11 mouse cellular contexts compared by ENCODE assay signal in genomic region chr2:103088099-103088498, GRCm38 (mm10). TPM values are rescaled to one million over a fixed set of nuclear protein-coding genes. Genes with fewer than 3 reads are reported as not detected.
DNase-seq lines count a peak whose midpoint lies in the region; ATAC-seq and TF ChIP-seq lines count a peak whose summit lies in the region.
"Had no signal": no experiment of that assay in that cellular context is flagged by ENCODE, and none has a peak within 500 bp of the region (broad histone marks: within the 10 kb centered on the region; RNA-seq: fewer than 3 reads in every experiment).

No protein-coding gene starts in this region.

- no peaks in the 10 kb centered on the region for H3K9me3 ChIP-seq in hindbrain, embryonic 11.5 days (ENCODE audit: control insufficient read depth, low read length)
- no peaks in the 10 kb centered on the region for H3K9me3 ChIP-seq in hindbrain, embryonic 13.5 days
- no peaks in the 10 kb centered on the region for H3K9me3 ChIP-seq in lung, postnatal 0 days (ENCODE audit: low read length)
- H3K9me3 ChIP-seq in ES-E14 (ENCODE audit: control insufficient read depth, insufficient read depth, low read depth, low read length) = no peaks in the 10 kb centered on the region
- H3K9me3 ChIP-seq: midbrain, embryonic 15.5 days had no signal

- in situ Hi-C loops in ES-E14 (cut with MboI; ENCODE audit: low sequenced_read_pairs in 2 of 2, unreplicated experiment in 2 of 2) = loop anchor here (5.0 to 25.0 kb wide), 2 partner anchors 249 to 254 kb away; no protein-coding TSS in a partner anchor

- no peak for TF ChIP-seq EP300 in lung, postnatal 0 days (IDR thresholded peaks at IDR 0.05)

- no peaks in the 10 kb centered on the region for H3K36me3 ChIP-seq in hindbrain, embryonic 11.5 days (ENCODE audit: control insufficient read depth, insufficient read depth, low read length)
- peaks cover 32% of the 10 kb centered on the region for H3K36me3 ChIP-seq in hindbrain, embryonic 13.5 days
- peaks cover 5% of the 10 kb centered on the region; the same call in 1 of the 2 replicates for H3K36me3 ChIP-seq in lung, postnatal 0 days (ENCODE audit: insufficient read depth, low read length)
- H3K36me3 ChIP-seq in ES-E14 (ENCODE audit: control insufficient read depth, insufficient read depth, low read length, poor library complexity, severe bottlenecking) = no peaks in the 10 kb centered on the region
- 0 out of 2 replicates have a peak, but pooled peaks cover 2% of the 10 kb centered on the region for H3K36me3 ChIP-seq in small intestine, adult 2 months (ENCODE audit: control insufficient read depth, insufficient read depth, low read length)
- H3K36me3 ChIP-seq: midbrain, embryonic 15.5 days had no signal

- no peak overlapping the region for H3K4me2 ChIP-seq in hindbrain, embryonic 11.5 days (replicated peaks; ENCODE audit: low read depth, low read length)
- H3K4me2 ChIP-seq in hindbrain, embryonic 13.5 days = no peak overlapping the region
- H3K4me2 ChIP-seq in lung, postnatal 0 days (replicated peaks; ENCODE audit: low read depth, low read length) = no peak overlapping the region
- H3K4me2 ChIP-seq: midbrain, embryonic 15.5 days had no signal

- 96% methylated on average over 4 of the region's 4 CpGs for WGBS in hindbrain, embryonic 11.5 days
- WGBS in hindbrain, embryonic 13.5 days = 96% methylated on average over 4 of the region's 4 CpGs
- WGBS in lung, postnatal 0 days = 95% methylated on average over 4 of the region's 4 CpGs
- 96% methylated on average over 4 of the region's 4 CpGs for WGBS in small intestine, adult 2 months

- H3K4me3 ChIP-seq in hindbrain, embryonic 11.5 days (ENCODE audit: low read depth, low read length) = no peak overlapping the region
- no peak overlapping the region for H3K4me3 ChIP-seq in hindbrain, embryonic 13.5 days
- no peak overlapping the region for H3K4me3 ChIP-seq in lung, postnatal 0 days (ENCODE audit: low read depth, low read length)
- H3K4me3 ChIP-seq in ES-E14 (ENCODE audit: insufficient read depth in 1 of 2, low read depth in 1 of 2, low read length in 2 of 2, poor library complexity in 1 of 2, severe bottlenecking in 1 of 2) = no peak overlapping the region
- no peak overlapping the region for H3K4me3 ChIP-seq in small intestine, adult 2 months (ENCODE audit: low read depth, low read length)
- H3K4me3 ChIP-seq: midbrain, embryonic 15.5 days had no signal

- H3K27me3 ChIP-seq in hindbrain, embryonic 11.5 days (ENCODE audit: control insufficient read depth, insufficient read depth, low read length) = no peaks in the 10 kb centered on the region
- H3K27me3 ChIP-seq in hindbrain, embryonic 13.5 days = no peaks in the 10 kb centered on the region
- no peaks in the 10 kb centered on the region for H3K27me3 ChIP-seq in lung, postnatal 0 days (replicated peaks; ENCODE audit: insufficient read depth, low read length)
- H3K27me3 ChIP-seq in small intestine, adult 2 months (ENCODE audit: control insufficient read depth, insufficient read depth, low read length) = no peaks in the 10 kb centered on the region
- H3K27me3 ChIP-seq: midbrain, embryonic 15.5 days had no signal

- TF ChIP-seq POLR2A in small intestine, adult 2 months (IDR thresholded peaks at IDR 0.05; ENCODE audit: low read depth, low read length) = no peak

- TF ChIP-seq CTCF in lung, postnatal 0 days (IDR thresholded peaks at IDR 0.05) = peak; percentile 55
- peak; percentile 15; the same call in 1 of the 2 replicates for TF ChIP-seq CTCF in small intestine, adult 2 months (IDR thresholded peaks at IDR 0.05; ENCODE audit: extremely low read depth, insufficient read length, insufficient replicate concordance, low read depth, low read length)

- H3K27ac ChIP-seq in hindbrain, embryonic 11.5 days (ENCODE audit: low read depth, low read length) = no peak overlapping the region
- H3K27ac ChIP-seq in hindbrain, embryonic 13.5 days = no peak overlapping the region
- no peak overlapping the region for H3K27ac ChIP-seq in lung, postnatal 0 days (ENCODE audit: low read length)
- no peak overlapping the region for H3K27ac ChIP-seq in ES-E14 (ENCODE audit: insufficient read depth, low read depth, low read length, poor library complexity, severe bottlenecking)
- no peak overlapping the region for H3K27ac ChIP-seq in small intestine, adult 2 months (ENCODE audit: insufficient read depth, low read depth, low read length)
- H3K27ac ChIP-seq: midbrain, embryonic 15.5 days had no signal

- no peak overlapping the region for H3K9ac ChIP-seq in hindbrain, embryonic 11.5 days (ENCODE audit: low read depth, low read length)
- no peak overlapping the region for H3K9ac ChIP-seq in hindbrain, embryonic 13.5 days
- no peak overlapping the region for H3K9ac ChIP-seq in lung, postnatal 0 days (replicated peaks; ENCODE audit: low read depth)
- no peak overlapping the region for H3K9ac ChIP-seq in ES-E14 (ENCODE audit: insufficient read depth, low read depth, low read length, poor library complexity, severe bottlenecking)
- H3K9ac ChIP-seq: midbrain, embryonic 15.5 days had no signal

- no peaks in the 10 kb centered on the region; the same call in 1 of the 2 replicates for H3K4me1 ChIP-seq in hindbrain, embryonic 11.5 days (replicated peaks; ENCODE audit: control insufficient read depth, insufficient read depth, low read length)
- H3K4me1 ChIP-seq in hindbrain, embryonic 13.5 days (replicated peaks) = no peaks in the 10 kb centered on the region
- H3K4me1 ChIP-seq in lung, postnatal 0 days (ENCODE audit: insufficient read depth, low read depth, low read length) = no peaks in the 10 kb centered on the region
- peaks cover 0 to 2% of the 10 kb centered on the region in 2 experiments; a peak in 1 of 4 replicates for H3K4me1 ChIP-seq in ES-E14 (ENCODE audit: control insufficient read depth in 2 of 2, insufficient read depth in 2 of 2, low read length in 2 of 2, poor library complexity in 1 of 2)
- no peaks in the 10 kb centered on the region for H3K4me1 ChIP-seq in small intestine, adult 2 months (ENCODE audit: control insufficient read depth, insufficient read depth, insufficient read length, low read length)
- H3K4me1 ChIP-seq: midbrain, embryonic 15.5 days had no signal

- peak; percentile 30 for DNase-seq in hindbrain, embryonic 11.5 days (ENCODE audit: low spot score)
- no peak for DNase-seq in lung, postnatal 0 days (ENCODE audit: low spot score)
- no peak for DNase-seq in lung, postnatal 4 days
- peak; percentile 30 for DNase-seq in ES-E14 (ENCODE audit: low read depth, low spot score)
- DNase-seq in adrenal gland, postnatal 10 days = no peak
- DNase-seq: cerebellum, adult 9-11 months; gastrocnemius, postnatal 36 days had no signal

- ATAC-seq in hindbrain, embryonic 11.5 days (ENCODE audit: low FRiP score) = no peak
- ATAC-seq in hindbrain, embryonic 13.5 days (ENCODE audit: low FRiP score) = no peak
- no peak for ATAC-seq in lung, postnatal 0 days
- ATAC-seq: forebrain, embryonic 14.5 days; midbrain, embryonic 15.5 days had no signal

TF ChIP-seq in ES-E14, 5 proteins besides CTCF, POLR2A, EP300 and RAD21:
- TF ChIP-seq ZC3H11A (IDR thresholded peaks at IDR 0.05; ENCODE audit: borderline replicate concordance, low read depth, low read length) (peak; percentile 66; the same call in 1 of the 2 replicates), ZNF384 (IDR thresholded peaks at IDR 0.05; ENCODE audit: low read depth, low read length) (no peak), MAFK (IDR thresholded peaks at IDR 0.05; ENCODE audit: insufficient read depth, low read depth, low read length) (no peak)

RNA-seq across cellular contexts. Expression of gene Apip, which starts 14.6 kb away (rescaled TPM):
- polyA plus RNA-seq in hindbrain, embryonic 11.5 days (2014; fragmentation: Nextera tagmentation; extraction: Ambion mirVana) = 62.3 and 64.3 TPM in 2 replicates
- polyA plus RNA-seq in hindbrain, embryonic 13.5 days (2015; fragmentation: Nextera tagmentation; extraction: Ambion mirVana) = 54.6 and 57.2 TPM in 2 replicates
- polyA plus RNA-seq in lung, postnatal 0 days (2015; fragmentation: Nextera tagmentation; extraction: Ambion mirVana) = 66.8 and 70.4 TPM in 2 replicates
- 18.1 and 27.9 TPM in 2 replicates for total RNA-seq in ES-E14 (2012; rRNA removed)
- polyA plus RNA-seq in small intestine, adult 2 months (2012; rRNA removed) = 2.6 and 3.1 TPM in 2 replicates
- total RNA-seq in adrenal gland, postnatal 10 days (2021) = 10 to 100 TPM; 54.5 to 61.5 TPM

RNA-seq across cellular contexts. Expression of gene Pdhx, which starts 14.8 kb away (rescaled TPM):
- polyA plus RNA-seq in hindbrain, embryonic 11.5 days (2014; fragmentation: Nextera tagmentation; extraction: Ambion mirVana) = 46.0 and 54.4 TPM in 2 replicates
- polyA plus RNA-seq in hindbrain, embryonic 13.5 days (2015; fragmentation: Nextera tagmentation; extraction: Ambion mirVana) = 61.3 and 62.5 TPM in 2 replicates
- polyA plus RNA-seq in lung, postnatal 0 days (2015; fragmentation: Nextera tagmentation; extraction: Ambion mirVana) = 23.0 and 25.3 TPM in 2 replicates
- total RNA-seq in ES-E14 (2012; rRNA removed) = 29.8 and 35.6 TPM in 2 replicates
- 4.8 and 4.9 TPM in 2 replicates for polyA plus RNA-seq in small intestine, adult 2 months (2012; rRNA removed)
- 100 to 1,000 TPM; 118 to 121 TPM for total RNA-seq in adrenal gland, postnatal 10 days (2021)

Comparison
In these comparisons a context has a peak if more than half of its experiments do, and no peak if none do; other contexts are left out.
1. DNase-seq: peak in hindbrain, embryonic 11.5 days (single experiment) and ES-E14 (single experiment); none in lung, postnatal 0 days (single experiment), lung, postnatal 4 days (0 of 2) and adrenal gland, postnatal 10 days (single experiment).
2. RNA of gene Apip, which starts 14.6 kb away (polyA plus RNA-seq): 66.8 to 70.4 TPM in lung, postnatal 0 days, 62.3 to 64.3 TPM in hindbrain, embryonic 11.5 days and 54.6 to 57.2 TPM in hindbrain, embryonic 13.5 days; 2.6 to 3.1 TPM in small intestine, adult 2 months; every median in the first group is over 10 times any median in the second.